Mouse (Mus musculus): ENCODE measurements around the gene Sdk2.

Sdk2 gene

DNA sequence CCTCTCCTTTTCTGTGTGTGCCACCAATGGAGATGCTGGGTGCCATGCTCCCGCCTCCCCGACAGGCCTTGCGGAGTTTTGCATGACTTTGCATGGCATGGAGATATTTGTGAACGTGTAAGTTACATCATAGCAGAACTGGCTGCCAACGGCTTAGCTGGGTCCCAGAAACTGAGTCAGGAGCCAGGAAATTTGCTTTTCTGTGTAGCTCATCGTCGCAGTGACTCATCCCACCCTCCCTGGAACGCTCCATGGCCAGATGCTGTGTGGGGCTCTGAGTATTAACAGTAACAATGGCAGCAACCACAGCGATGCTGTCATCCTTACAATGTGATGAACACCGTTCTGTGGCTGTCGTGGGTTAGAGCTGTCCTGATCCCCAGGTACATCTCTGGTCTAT is 139.6 kb downstream of the Sdk2 start:
- no peak for DNase-seq

- DNase-seq = no peak
Observed at GRCm38 (mm10) chr11:113923137-113923536, 143.7 kb downstream of the Sdk2 start.

- DNase-seq = no peak
Observed at GRCm38 (mm10) chr11:113903131-113903860, 163.6 kb downstream of the Sdk2 start.

GRCm38 (mm10) chr11:113901906-113902305 is 164.9 kb downstream of the Sdk2 start:
- no peak for DNase-seq

- no peak for DNase-seq
Observed at GRCm38 (mm10) chr11:113898671-113899070, 168.2 kb downstream of the Sdk2 start.

DNA sequence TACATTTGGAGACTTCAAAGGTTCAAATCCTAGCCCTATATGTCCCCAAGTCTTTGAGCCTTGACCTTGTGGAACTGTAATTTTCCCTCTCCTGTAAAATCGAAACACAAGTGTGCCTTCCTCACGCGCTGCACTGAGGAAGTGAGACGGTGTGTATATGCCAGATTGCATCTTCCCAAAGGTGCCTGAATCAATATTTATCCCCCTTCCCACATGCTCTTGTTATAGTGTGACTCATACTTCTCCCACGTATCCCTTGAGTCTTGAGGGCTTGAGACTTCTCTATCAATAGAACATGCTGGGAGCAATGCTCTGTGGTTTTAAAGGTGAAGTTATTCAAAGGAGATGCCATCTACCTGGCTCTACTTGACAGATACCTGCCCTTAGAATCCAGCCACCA is 170.8 kb downstream of the Sdk2 start:
- DNase-seq = no peak

DNA sequence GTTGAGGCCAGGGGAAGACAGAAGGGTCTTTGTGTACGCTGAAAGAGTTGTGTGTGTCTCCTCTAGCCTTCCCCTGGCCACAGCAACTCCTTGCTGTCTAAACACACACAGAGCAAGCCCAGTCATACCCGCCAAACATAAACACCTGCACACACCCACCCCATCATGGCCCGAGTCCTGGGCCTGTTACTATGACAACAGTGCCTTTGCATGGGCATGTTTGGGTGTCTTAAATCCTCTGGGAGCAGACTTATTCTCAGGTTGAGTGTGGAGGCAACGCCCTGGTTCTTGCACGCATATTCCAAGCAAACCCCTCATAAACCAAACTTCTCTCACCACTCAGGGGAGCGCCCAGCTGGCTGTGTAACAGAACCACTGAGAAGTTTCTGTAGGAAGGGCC is 173.9 kb downstream of the Sdk2 start:
- DNase-seq = no peak

DNA sequence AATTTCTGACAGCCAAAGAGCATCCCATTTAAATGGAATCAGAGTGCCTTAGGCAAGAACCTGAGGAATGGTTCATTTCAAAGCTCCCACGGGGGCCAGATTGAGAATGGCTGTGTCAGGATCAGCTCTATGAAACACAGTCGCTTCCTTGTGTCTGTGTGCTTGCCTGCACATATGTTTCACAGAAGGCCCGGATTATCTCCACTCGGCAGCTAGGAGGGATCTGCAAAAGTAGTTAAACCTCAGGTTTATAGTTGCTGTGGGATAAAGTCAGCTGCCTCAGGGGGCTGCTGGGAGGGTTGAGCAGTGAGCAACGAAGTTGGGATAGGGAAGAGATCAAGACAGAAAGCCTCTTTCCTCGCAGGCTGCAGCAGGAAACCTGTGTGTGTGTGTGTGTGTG is 174.8 kb downstream of the Sdk2 start:
- no peak for DNase-seq

- no peak for DNase-seq
Observed at GRCm38 (mm10) chr11:113888156-113888750, 178.6 kb downstream of the Sdk2 start.

GRCm38 (mm10) chr11:113886299-113886698 is 180.5 kb downstream of the Sdk2 start:
- no peak for DNase-seq

DNA sequence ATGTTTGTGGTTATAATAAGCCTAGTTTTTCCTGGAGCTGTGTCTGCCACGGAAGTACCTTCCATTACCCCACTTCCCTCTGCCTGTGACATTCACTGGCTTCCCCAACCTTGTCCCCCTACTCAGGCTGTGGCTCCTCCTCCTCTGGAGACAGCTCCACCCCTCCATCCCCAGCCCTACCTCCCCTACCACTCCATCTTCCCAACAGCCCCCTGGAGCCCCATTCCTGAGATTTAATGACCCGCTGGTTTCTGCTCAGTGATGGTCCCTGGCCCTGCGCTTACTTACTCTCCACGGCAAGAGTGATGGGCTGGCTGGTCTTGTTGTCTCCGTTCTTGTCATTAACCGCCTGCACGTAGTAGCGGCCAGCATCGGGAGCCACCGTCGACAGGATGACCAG is 181.9 kb downstream of the Sdk2 start:
- no peak for DNase-seq

- no peak for DNase-seq
Observed at GRCm38 (mm10) chr11:113883031-113883430, 183.8 kb downstream of the Sdk2 start.

DNA sequence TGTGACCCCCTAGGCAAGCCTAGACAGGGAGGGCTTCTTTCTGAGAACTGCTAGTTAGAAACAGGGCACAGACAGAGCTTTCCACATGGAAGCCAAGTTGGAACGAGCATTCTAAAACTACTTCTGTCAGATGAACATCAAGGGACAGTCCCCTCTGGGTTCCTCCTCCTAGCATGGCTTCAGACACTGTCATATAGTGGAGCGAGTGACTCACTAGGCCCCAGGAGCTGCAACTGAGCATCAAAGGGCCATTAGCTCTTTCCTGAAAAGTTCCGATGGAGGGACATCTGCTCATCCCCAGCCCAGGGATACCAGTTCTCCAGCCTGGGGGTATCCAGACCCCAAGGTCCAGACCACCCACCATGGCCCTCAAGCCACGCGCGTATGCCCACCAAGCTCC is 185.0 kb downstream of the Sdk2 start:
- no peak for DNase-seq

DNA sequence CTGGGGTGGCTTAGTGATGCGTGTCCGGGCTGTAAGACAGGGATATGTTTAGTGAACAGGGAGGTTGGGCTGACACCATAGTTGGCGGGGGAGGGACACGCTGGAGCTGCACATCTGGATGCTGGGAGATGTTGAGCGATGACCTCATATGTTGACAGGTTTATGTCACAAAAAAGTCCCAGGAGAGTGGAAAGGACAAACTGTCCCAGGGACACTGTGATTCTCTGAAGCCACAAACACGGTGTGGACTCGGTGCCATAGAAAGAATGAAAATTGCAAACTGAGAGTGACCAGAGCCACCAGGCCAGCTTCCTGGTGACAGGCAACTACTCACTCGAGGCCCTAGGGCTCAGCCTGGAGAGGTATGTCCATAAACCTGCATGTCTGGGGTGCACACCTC is 199.8 kb downstream of the Sdk2 start:
- no peak for DNase-seq

DNA sequence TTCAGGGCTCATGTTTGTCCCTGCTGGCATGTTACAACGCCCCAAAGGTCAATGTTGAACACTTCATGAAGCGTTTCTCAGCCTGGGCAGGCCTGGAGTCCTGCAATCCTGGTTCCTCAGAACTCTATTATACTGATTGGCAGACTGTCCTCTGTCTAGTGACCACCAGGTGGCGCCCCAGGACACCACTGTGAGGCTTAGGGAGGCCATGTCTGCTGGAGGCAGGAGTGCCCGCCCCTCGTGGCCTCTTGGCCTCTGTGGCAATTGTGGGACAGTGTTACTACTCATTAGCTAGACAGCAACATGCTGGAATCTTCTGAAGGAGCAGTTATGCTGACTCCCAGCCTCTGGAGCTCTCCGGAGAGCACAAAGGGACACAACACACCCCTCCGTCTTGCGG is 201.2 kb downstream of the Sdk2 start:
- DNase-seq = peak; percentile 27 to 42

DNA sequence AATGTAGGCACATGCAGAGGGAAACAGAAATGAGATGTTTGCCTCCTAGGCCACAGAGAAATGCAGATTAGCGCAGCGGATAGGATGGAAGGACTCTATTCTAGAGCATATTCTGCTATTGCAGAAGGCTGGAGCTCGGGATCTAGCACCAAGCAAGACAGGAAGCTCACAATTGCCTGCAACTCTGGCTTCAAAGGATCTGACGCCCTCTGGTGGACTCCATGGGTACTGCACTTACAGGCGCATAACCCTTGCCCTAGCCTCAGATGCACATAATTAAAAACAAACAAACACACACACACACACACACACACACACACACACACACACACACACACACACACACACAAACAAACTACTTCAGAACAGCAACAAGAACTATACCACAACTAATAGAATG is 203.4 kb downstream of the Sdk2 start:
- no peak for DNase-seq

- no peak for DNase-seq
Observed at GRCm38 (mm10) chr11:113855661-113856060, 211.2 kb downstream of the Sdk2 start.

DNA sequence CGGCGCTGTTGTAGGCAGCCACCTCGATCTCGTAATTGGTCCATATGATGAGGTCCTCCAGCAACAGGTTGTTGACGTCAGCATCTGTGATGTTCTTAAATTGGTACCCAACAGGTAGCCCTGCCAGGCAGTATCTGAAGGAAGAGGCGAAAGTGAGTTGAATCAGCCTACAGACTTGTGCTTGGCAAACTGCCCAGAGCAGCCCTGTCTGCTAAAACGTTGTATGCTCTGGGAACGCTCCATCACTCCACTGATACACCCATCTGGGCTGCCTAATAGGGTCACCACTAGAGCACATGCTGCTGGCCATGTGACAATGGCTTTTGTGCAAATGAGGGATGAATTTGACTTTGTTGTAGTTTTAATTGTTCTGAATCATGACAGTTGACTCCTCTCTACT is 215.1 kb downstream of the Sdk2 start:
- DNase-seq = no peak

GRCm38 (mm10) chr11:113849322-113849721 is 217.5 kb downstream of the Sdk2 start:
- no peak for DNase-seq

DNA sequence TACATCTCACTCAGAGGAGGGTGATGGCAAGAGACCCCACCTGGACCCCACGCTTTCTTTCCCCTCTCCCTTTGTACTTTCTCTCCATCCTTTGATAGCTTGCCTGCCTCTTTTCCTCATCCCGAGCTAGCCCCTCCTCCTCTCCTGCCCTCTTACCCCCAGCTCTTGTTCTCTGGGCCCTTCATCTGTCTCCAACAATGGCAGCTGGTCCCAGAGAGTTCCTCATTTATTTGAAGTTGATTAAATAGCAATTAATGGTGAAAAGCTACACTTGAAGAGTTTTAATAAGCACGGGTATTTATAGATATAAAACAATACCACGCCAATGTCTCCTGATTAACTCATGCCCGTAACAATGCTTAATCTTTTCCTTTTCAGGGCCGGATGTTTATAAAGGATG is 222.9 kb downstream of the Sdk2 start:
- no peak for DNase-seq

- no peak for DNase-seq
Observed at GRCm38 (mm10) chr11:113842879-113843278, 224.0 kb downstream of the Sdk2 start.

GRCm38 (mm10) chr11:113831608-113832007 is 235.2 kb downstream of the Sdk2 start:
- no peak for DNase-seq

DNA sequence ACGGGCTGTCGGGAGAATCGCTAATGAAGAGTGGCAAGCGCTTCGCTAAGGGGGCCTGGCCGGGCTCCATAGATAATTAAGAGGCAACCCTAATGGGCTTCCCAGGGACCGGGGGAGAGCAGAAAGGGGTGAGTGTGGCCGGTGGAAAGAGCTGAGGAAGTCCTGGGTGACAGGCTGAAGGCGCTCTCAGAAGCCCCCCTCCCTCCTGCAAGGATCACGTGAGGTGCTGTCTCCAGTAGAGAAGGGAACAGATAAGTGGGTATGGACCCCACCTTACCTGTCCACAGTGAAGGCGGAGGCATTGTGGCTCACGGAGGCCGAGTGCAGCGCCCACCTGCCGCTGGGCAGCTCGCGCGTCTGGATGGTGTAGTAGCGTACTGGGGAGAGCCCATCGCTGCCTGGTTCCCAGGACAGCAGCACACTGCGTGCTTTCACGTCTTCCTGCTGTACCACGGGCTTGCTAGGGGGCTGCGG is 238.7 kb downstream of the Sdk2 start:
- no peak for DNase-seq

DNA sequence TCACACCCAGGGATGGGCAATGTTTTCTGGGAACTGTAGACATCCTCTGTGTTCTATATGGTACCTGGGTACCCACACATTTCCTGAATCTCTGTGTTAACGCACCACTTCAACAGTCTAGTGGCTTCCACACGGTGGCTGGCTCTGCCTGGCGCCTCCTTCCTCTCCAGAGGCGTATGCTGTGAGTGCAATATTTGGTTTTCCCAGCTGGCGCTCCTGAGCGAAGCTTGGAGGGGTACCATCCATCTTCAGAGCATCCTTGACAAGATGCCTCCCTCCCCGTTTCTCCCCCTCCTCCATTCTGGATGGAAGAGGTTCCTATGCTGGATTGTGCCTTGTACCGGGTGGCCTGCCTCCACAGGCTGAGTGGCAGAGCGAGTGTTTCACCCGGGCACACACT is 246.8 kb downstream of the Sdk2 start:
- DNase-seq = no peak

- DNase-seq = no peak
Observed at GRCm38 (mm10) chr11:113819001-113819400, 247.8 kb downstream of the Sdk2 start.

Measured in thymus, adult 18-20 months (tissue).